Mouse (Mus musculus) 3T3-L1 (cell line): ENCODE measurements around the gene Olfr25.

ENCODE experiments used
- DNase-seq: peaks from one replicate; pipeline ENCODE4 v3.0.0-alpha.2; 2015; ENCODE audit warnings: low read depth, low spot score

Olfr25 gene

DNA sequence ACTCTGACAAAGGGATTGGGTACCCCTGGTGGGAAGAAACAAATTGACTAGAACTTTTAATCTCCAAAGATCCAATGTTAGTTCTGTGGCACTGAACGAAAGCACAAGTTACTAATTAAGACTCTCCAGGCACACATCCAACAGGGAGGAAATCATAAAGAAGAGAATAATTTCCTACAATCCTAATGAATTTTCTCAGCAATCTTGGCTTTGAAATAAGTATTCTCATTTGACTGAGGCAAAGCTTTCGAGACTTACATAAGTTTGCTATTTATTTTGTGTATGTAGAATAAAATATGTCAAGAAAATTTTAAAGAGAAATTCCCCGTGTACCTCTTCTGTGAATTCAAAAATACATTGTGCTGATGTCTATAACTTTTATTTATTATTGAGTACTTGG is at the start of gene Olfr25:
Gene Olfr25 (plus strand): TSS at position 301 of the 400 bp plus-strand sequence.
- DNase-seq, result no peak

- DNase-seq, result no peak
Observed at GRCm38 (mm10) chr9:38290807-38291206, 38.1 kb upstream of the Olfr25 start, which contains the start of gene Olfr896-ps1. Olfr896-ps1 (plus strand) TSS chr9:38291107.

GRCm38 (mm10) chr9:38348111-38348510 is 19.3 kb downstream of the Olfr25 start, which contains the start of gene Olfr898:
Olfr898 (plus strand) TSS chr9:38348411.
- no peak for DNase-seq

GRCm38 (mm10) chr9:38366596-38366995 is 37.7 kb downstream of the Olfr25 start, which contains the start of gene Olfr250:
Olfr250 (plus strand) TSS chr9:38366896.
- DNase-seq, result no peak

- DNase-seq, result no peak
Observed at GRCm38 (mm10) chr9:38376786-38377185, 47.9 kb downstream of the Olfr25 start, which contains the start of gene Olfr251. Olfr251 (plus strand) TSS chr9:38377086.
